Mouse (Mus musculus): ENCODE measurements around the gene Mmrn2.
"Not testable (repeated sequence)": the region's sequence is repeated elsewhere in the genome, so short reads cannot be mapped to it uniquely, and the experiment has no call there.

Mmrn2 gene

DNA sequence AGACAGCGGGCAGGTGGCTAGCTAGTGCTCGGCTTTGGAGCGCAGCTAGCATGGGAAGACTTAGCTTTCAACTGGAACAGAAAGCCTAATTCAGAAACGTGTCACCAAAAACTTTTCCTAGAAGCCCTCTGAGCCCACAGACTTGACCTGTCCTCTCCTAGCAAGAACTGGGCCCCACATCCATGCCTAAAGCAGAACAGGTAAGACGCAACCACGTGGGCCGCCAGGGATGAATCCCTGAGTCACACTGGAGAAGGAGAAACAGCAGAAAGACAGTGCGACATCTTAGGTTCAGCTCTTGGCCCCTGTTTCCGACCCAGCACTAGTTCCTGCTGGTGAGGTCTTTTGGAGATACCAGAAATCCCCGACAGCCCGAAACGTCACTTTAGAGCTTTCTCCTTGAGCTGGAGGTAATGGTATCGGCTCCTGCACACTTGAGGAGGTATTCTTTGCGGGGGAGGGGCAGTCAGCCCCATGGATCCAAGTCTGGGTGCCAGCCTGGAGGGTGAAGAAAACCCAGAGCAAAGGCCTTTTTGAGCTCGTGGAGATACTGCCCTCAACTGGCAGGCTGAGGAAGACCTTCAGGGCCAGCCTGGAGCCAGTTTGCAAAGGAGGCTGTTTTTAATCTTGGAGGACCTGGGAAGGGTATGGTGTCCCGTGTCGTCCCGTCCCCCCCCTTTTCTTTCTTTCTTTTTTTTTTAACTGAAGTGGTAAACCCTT, 12.4 kb upstream of the Mmrn2 start:
- DNase-seq = peak; percentile 27 to 43

DNA sequence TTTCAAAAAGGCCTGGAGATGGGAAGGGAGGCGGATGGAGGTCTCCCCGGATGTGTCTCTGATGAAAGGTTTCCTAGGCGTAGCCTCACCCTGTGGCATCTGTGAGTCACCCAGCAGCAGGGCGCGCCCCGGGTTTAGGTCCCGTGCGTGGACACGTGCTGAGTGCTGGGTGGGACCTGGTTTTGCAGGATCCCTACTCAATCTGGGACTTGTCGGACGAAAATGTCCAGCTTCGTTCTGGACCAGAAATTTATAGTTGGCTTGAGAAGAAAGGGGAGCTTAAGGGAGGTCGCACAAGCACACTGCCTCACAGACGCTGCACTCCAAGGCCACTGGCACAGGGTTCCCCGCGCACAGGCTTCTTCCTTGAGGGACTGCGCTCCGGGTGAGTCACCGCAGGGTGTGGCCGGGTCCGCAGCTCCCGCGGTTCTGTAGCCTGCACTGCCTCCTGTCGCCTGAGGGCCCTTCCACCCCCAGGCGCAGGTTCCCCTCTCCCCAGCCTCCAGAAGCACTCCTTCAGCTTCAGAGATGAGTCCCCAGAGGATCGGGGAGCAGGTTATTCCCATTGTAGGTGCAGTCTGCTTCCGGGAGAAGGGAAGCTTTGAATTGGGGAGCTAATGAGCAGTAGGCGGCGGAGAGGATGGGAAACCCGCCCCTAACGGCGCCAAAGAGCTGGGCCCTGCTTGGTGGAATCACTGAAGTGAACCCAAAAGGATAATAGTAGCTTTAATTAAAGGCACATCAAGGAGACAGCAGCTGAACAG, 11.6 kb upstream of the Mmrn2 start:
- DNase-seq = peak; percentile 7 to 13

DNA sequence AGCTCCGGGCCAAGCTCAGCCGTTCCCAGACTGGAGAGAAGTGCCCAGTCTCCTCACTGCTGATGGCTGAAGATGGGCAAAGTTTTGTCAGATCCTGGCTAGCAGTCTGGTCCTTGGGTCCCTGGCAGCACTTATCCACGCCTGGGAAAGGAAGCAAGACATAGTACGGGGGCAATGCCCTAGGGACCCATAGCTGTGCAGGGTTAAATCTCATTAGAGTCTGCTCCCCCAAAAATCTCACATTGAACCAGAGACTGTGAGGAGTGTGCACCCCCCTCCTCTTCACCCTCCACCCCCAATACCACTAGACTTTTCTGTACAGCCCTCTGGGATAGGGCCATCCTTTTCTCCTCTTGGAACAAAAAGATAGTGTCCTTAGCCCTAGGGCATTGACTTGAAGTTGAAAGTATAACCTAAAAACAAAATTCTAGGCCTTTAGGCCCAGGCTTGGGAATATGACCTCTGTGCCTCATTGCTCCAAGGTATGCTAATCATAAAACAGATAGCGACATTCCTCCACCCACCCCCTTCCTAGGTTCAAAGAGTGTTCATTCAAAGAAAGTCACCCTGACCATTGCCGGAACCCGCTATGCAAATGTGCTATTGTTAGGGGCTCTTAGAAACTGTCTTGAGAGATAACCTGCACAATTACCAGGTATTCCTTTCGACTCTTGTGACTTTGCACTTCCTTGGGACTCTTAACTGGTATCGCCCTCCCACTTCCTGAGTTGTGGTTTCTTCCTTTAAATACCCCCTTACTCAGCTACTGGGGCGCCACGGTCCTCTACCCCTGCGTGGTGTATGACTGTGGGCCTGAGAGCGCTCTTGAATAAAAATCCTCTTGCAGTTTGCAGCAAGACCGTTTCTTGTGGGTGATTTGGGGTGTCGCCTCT, 10.8 kb upstream of the Mmrn2 start:
- DNase-seq = not testable (repeated sequence)

DNA sequence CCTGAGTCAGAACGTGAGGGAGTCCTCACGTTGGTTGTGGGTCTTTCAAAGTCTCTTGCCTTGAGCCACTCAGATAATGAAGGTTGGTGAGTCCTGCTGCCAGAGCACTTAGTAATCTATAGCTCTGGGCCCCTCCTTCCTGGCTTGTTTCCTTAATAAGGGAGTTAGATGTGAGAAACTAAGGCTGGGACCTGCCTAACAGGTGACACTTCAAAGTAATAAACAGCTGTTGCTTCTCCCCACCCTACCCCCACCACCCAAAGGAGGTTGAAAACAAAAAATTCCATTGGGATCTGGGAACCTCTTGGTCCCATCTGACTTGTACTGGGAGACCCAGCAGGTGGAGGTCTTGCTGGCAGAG, 10.1 kb upstream of the Mmrn2 start:
- no peak for DNase-seq

DNA sequence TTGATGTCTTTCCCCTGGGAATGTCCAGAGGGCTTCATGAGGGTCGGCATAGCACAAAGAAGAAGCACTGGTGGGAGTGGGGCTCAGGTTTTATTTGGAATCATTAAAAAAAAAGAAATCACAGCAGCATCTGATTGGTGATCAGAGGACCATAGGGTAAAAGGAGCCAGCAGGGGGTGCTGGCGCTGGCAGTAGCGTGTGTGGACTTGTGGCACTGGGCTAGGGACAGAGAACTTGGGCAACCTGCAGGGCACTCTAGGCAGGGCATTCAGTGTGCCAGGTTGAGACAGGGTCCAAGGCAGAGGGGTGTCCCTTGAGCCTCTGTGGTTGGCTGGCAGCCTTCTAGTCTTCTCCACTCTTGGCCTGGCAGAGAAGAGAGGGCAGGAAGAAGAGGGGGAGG, 5.1 kb upstream of the Mmrn2 start:
- DNase-seq = no peak

DNA sequence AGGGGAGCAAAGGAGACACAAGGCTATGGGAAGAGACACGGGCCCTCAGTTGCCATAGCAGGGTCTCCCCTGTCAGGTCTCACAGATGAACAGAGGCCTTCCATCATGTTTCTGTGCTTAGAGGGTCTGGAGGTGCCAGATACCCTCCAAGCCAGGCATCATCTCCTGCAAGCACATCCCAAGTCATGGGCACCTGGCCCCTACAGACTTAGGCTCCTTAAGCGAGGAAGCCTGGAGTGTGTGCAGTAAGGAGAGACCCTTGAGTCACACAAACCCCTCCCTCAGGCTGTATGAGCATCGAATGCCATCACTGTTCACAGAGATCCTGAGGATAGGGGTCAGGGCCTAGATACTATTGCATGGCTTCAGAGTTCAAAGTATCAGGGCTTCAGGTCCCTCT, 4.3 kb upstream of the Mmrn2 start:
- no peak for DNase-seq

DNA sequence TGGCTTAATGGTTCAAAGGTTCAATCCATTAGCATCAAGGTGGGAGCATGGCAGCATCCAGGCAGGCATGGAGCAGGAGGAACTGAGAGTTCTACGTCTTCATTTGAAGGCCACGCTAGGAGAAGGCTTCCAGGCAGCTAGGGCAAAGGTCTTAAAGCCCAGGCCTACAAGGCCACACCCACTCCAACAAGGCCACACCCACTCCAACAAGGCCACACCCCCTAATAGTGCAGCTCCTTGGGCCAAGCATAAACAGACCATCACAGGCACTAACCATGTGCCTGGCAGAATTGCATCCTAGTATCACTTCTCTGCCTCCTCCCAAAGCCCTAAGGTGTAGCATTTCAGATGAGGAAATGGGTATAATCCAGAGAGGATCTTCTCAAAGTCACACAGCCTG, 3.5 kb upstream of the Mmrn2 start:
- no peak for DNase-seq

DNA sequence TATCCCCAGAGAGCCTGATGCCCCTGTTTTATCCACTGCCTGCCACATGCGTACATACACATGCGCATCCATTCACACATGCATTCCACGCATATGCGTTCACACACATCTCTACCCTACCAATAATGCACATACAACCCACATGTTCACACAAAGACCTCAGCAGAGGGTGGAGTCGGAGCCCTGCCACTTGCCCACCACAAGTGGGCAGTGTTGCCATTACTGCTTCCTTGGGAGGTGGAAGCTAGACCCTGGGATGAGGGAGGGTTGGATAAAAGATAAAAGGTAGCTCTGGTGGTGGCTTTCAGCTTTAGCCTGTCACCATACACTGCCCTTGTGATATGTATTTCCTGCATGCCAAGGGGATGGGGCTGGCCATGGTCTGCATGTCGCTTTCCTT, 2.6 kb upstream of the Mmrn2 start:
- DNase-seq = peak in 1 of 2 experiments; percentile 13

DNA sequence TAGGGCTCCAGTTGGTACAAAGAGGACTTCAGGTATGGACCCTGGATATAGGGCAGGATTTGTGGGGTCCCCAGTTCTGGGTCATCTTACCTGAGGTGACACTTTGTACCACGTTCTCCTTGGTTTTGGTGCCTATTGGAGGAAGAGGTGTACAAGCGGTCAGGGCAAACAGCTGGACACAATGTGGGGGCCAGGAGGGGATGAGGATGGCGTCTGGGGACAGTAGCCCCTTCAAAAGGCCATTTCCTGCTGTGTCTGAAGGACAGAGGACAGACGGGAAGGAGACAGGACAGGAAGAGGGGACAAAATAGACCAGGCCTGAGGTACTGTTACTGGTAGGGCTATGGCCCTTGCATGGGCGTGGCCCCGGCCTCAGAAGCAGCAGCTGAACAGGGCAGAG, 1.7 kb upstream of the Mmrn2 start:
- DNase-seq = no peak

DNA sequence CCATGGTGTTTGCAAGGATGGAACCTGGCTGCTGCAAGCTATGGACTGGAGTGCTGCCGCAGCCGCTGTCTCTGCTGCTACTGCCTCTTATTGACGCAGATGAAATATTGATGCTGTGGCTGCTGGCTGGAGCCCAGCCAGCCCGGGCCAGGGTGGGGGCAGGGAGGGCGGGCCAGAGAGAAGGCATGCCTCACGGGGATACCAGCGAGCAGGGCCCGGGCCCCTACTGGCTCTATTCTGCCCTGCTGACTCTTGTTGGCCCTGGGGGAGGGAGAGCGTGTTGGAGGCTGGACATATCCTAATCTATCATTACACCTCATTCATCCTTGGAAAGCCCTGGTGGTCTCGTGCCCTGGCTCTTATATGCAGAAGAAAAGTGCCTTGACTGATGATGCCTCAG, 688 bp upstream of the Mmrn2 start, which contains the start of gene Sncg:
Gene Sncg, minus strand, starts transcription at position 213 of the 400 bp plus-strand sequence.
- no peak for DNase-seq

DNA sequence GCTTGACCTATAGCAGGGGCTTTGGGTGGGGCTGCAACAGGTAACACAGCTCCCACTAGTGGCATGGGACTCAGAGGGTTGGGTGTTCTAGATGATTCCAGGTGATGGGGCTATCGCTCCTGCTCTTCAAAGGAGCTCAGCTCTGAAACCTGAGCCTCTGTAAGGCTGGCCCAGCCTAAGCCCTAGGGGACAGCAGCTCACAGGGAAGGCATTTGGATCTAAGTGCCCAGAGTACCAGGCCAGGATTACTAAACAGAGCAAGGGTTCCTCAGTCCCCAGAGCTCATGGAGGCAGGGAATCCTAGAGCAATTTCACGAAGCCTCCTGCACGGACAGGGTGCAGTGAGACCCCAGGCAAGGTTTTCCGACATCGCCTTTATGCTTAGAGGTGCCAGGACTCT, 676 bp downstream of the Mmrn2 start:
- DNase-seq = no peak

DNA sequence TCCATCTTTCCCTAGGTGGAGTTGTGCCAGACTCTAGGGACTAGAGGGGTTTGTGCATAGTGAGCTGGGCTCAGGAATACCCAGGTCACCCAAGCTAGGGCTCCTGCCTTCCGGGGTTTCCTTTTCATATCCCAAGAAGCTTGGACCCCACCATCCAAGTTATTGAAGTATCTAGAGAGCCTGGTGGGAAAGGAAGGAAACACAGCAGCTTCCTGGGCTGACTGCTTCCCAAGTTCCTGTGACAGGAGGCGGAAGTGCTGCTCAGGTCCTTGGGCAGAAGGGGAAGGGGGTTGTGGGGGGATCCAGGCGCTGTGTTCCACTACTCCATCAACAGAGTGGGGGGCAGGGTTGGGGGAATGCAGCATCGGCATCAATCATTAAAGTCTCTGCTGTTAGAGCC, 1.9 kb downstream of the Mmrn2 start:
- DNase-seq = no peak

DNA sequence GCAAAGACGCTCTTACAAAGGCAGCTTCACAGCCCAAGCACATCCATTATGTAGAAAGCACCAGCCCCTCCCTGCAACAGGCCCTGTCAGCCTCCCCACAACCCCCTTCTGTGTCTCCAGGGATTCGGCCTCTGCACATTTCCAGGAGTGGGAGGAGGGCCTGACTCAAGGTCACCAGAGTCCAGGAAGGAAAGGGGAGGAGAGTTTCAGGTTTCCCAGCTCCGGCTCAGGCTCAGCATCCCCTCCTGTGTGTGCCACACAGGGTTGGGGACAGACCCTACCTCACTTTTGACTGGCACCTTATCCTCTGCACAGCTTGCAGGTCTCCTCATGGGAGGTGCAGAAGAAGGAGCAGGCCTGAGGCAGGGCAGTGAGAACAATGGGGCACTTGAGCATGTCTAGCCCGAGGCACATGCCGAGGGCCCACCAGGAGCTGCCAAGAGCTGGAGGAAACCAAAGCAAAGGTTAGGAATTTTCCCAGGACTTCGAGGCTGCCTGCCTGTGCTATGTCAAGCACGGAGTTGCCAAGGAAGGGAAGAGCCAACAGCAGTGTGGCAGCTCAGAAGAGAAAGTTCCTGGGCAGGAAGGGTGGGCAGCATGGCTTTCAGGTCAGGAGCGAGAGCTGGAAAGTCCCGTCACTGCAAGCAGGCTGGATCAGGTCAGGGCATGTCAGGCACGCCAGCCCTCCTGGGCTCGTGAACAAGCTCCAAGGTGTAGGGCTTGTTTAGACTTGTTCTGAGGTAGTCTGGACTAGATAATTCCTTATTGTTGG, 3.5 kb downstream of the Mmrn2 start:
- DNase-seq = no peak

DNA sequence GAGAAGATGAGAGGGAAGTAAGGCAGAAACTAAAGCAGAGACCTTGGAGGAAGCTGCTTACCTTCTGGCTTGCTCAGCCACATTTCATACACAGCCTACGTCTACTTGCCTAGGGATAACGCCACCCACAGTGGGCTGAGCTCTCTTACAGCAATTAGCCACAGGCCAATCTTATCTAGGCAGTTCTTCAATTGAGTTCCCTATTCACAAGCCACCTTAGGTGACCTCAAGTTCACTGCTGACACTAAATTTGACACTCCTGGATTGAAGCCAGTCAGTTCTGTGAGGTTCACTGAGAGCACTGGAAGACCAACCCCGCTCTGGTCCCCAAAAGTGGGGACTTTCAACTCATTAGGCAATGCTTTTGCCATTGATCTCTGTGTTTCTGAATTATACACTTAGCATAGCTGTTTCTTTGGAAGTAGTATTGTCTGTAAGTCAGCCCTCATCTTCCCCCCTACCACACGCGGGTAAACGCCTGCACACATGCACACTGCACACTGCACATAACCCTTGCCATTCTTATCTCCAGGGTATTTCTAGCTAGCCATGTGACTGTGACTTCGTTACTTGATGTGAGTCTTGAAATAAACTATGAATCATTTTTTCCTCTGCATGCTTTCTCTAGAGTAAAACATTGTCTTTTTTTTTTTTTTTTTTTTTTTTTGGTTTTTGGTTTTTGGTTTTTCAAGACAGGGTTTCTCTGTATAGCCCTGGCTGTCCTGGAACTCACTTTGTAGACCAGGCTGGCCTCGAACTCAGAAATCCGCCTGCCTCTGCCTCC, 7.8 kb downstream of the Mmrn2 start:
- no peak for DNase-seq

DNA sequence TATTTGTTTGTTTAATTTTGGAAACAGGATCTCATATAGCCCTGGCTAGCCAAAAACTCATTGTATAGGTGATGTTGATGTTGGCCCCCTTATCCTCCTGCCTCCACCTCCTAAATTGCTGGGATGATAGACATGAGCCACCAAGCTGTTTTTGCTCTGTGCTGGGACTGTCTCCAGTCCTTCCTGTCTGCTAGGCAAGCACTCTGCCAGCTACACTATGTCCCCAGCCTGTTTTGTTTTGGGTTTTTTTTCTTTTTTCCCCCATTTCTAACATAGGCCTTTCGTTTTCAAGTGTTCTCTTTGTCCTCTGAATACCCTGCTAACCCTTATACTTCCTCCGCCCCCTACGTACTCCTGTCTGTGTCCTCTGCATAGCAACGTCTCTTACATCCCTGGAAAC, 18.0 kb downstream of the Mmrn2 start:
- DNase-seq = no peak

DNA sequence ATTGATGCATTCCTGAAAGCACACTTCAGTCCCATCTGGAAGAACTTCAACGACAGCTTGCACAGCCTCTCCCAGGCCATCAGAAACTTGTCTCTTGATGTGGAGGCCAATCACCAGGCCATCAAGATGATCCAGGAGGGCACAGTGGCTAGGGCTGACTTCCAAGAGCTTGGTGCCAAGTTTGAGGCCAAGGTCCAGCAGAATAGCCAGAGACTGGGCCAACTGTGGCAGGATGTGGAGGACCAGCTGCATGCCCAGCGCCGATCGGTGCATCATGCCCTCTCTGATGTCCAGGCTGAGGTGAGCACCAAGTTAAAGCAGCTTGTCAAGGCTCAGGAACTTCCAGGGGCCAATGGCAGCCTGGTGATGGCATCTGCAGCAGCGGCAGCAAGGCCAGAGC, 22.6 kb downstream of the Mmrn2 start:
- no peak for DNase-seq

DNA sequence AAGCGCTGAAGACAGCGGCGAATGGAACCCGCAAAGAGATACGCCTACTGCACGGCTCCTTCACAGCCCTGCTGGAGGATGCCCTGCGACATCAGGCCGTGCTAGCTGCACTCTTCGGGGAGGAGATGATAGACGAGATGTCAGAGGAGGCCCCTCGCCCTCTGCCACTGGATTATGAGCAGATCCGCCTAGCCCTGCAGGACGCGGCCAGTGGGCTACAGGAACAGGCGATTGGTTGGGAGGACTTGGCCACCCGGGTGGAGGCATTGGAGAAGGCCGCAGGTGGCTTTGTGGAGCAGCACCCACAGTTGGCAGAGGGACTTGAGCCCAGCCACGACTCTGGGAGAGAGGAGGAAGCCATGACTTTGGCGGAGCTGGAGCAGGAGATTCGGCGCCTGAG, 23.6 kb downstream of the Mmrn2 start:
- no peak for DNase-seq

DNA sequence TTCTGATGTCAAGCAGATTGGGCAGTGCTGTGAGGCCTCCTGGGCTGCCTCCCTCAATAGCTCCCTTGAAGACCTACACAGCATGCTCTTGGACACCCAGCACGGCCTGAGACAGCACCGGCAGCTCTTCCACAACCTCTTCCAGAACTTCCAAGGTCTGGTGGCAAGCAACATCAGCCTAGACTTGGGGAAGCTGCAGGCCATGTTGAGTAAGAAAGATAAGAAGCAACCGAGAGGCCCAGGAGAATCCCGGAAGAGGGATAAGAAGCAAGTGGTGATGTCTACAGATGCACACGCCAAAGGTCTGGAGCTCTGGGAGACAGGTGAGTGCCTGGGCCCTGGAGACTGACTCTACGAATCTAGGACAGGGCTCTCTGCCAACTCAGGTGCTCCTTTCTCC, 24.0 kb downstream of the Mmrn2 start:
- no peak for DNase-seq

DNA sequence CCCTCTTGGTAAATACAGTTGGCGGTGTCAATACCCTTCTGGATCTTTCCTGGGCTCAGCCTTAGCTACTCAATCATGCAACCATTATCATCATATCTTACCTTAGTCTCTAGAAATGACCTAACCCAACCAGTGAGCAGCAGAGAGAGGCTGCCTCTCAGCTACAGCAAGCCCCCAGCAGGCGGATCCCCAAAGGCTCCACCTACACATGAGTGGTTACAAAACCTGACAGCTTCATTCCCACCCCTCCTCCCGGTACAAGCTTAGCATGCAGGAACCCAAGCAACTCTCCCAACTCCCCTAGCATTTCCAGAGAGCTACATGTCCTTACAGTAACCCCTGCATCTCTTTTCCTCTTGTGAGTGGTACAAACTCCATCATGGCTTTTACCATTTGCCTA, 24.8 kb downstream of the Mmrn2 start:
- no peak for DNase-seq

DNA sequence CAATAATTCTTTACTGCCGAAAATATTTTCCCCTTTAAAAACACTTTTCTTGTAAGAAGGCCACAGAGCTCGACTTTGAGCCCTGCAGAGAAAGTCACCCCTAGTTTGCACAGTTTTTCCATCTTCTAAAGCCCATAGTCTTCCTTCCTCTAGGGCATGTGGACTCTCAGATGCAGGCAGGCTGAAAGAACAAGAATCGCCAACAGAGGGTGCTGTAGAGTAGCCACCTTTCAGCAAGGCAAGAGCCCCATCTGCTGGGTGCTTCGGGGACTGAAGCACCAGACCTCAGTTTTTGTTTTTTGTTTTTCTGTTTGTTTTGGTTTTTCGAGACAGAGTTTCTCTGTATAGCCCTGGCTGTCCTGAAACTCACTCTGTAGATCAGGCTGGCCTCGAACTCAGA, 25.9 kb downstream of the Mmrn2 start:
- DNase-seq = peak; percentile 80 to 82

DNA sequence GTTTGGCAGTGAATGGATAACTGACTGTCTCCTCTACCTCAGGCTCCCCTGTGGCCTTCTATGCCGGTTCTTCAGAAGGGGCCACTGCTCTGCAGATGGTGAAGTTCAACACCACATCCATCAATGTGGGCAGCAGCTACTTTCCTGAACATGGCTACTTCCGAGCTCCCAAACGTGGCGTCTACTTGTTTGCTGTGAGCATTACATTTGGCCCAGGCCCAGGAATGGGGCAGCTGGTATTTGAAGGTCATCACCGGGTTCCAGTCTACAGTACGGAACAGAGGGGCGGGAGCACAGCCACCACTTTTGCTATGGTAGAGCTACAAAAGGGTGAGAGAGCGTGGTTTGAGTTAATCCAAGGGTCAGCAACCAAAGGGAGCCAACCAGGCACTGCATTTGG, 27.6 kb downstream of the Mmrn2 start:
- no peak for DNase-seq

DNA sequence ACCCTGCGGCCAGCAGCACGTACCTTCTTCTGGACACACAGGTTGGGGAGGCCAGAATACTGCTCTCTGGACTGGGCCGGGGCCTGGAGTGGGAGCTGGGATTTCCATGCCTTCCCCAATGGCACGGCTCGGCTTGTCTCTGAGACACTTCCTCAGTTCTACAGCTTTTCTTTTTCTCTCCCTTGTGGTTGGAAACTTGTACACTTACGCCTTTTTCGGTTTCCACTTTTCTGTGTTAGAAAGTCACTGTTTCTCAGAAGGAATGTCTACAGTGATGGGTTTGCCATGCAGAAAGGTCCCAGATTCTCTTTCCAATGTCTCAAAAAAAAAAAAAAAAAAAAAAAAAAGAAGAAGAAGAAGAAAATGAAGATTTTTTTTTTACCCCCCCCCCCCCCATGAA, 28.2 kb downstream of the Mmrn2 start:
- DNase-seq = no peak
